Mouse (Mus musculus): ENCODE results near the gene Phf12.

The Phf12 gene

GRCm38 (mm10) chr11:77965101-77966036 is 17.2 kb upstream of the Phf12 start:
- in situ Hi-C loops (cut with MboI; ENCODE audit: low pct_unique_long_range_greater_than_20kb in 1 of 2, low sequenced_read_pairs in 2 of 2, unreplicated experiment in 1 of 2), result no loop called here

GRCm38 (mm10) chr11:77966037-77966391 is 16.5 kb upstream of the Phf12 start:
- in situ Hi-C loops (cut with MboI; ENCODE audit: low pct_unique_long_range_greater_than_20kb in 1 of 2, low sequenced_read_pairs in 2 of 2, unreplicated experiment in 1 of 2), result no loop called here

- in situ Hi-C loops (cut with MboI; ENCODE audit: low pct_unique_long_range_greater_than_20kb in 1 of 2, low sequenced_read_pairs in 2 of 2, unreplicated experiment in 1 of 2), result no loop called here
These were observed 15.4 kb upstream of the Phf12 start for GRCm38 (mm10) chr11:77967114-77967513.

- in situ Hi-C loops (cut with MboI; ENCODE audit: low pct_unique_long_range_greater_than_20kb in 1 of 2, low sequenced_read_pairs in 2 of 2, unreplicated experiment in 1 of 2), result no loop called here
These were observed 13.8 kb upstream of the Phf12 start for GRCm38 (mm10) chr11:77968786-77969185.

- in situ Hi-C loops (cut with MboI; ENCODE audit: low pct_unique_long_range_greater_than_20kb in 1 of 2, low sequenced_read_pairs in 2 of 2, unreplicated experiment in 1 of 2), result no loop called here
These were observed 11.8 kb upstream of the Phf12 start for GRCm38 (mm10) chr11:77970718-77971117.

GRCm38 (mm10) chr11:77973520-77973919 is 9.0 kb upstream of the Phf12 start:
- in situ Hi-C loops (cut with MboI; ENCODE audit: low pct_unique_long_range_greater_than_20kb in 1 of 2, low sequenced_read_pairs in 2 of 2, unreplicated experiment in 1 of 2), result no loop called here

GRCm38 (mm10) chr11:77974325-77974724 is 8.2 kb upstream of the Phf12 start:
- in situ Hi-C loops (cut with MboI; ENCODE audit: low pct_unique_long_range_greater_than_20kb in 1 of 2, low sequenced_read_pairs in 2 of 2, unreplicated experiment in 1 of 2), result no loop called here

- in situ Hi-C loops (cut with MboI; ENCODE audit: low pct_unique_long_range_greater_than_20kb in 1 of 2, low sequenced_read_pairs in 2 of 2, unreplicated experiment in 1 of 2), result no loop called here
These were observed 6.7 kb upstream of the Phf12 start for GRCm38 (mm10) chr11:77975873-77976272.

- in situ Hi-C loops (cut with MboI; ENCODE audit: low pct_unique_long_range_greater_than_20kb in 1 of 2, low sequenced_read_pairs in 2 of 2, unreplicated experiment in 1 of 2), result no loop called here
These were observed 4.4 kb upstream of the Phf12 start for GRCm38 (mm10) chr11:77978161-77978560.

GRCm38 (mm10) chr11:77979221-77979809 is 3.2 kb upstream of the Phf12 start:
- in situ Hi-C loops (cut with MboI; ENCODE audit: low pct_unique_long_range_greater_than_20kb in 1 of 2, low sequenced_read_pairs in 2 of 2, unreplicated experiment in 1 of 2), result no loop called here

- in situ Hi-C loops (cut with MboI; ENCODE audit: low pct_unique_long_range_greater_than_20kb in 1 of 2, low sequenced_read_pairs in 2 of 2, unreplicated experiment in 1 of 2), result no loop called here
These were observed 2.0 kb upstream of the Phf12 start for GRCm38 (mm10) chr11:77980281-77981204.

- in situ Hi-C loops (cut with MboI; ENCODE audit: low pct_unique_long_range_greater_than_20kb in 1 of 2, low sequenced_read_pairs in 2 of 2, unreplicated experiment in 1 of 2), result no loop called here
These were observed 729 bp upstream of the Phf12 start for GRCm38 (mm10) chr11:77981609-77982440.

GRCm38 (mm10) chr11:77983191-77983936 is 810 bp downstream of the Phf12 start:
- in situ Hi-C loops (cut with MboI; ENCODE audit: low pct_unique_long_range_greater_than_20kb in 1 of 2, low sequenced_read_pairs in 2 of 2, unreplicated experiment in 1 of 2), result no loop called here

- in situ Hi-C loops (cut with MboI; ENCODE audit: low pct_unique_long_range_greater_than_20kb in 1 of 2, low sequenced_read_pairs in 2 of 2, unreplicated experiment in 1 of 2), result no loop called here
These were observed 1.6 kb downstream of the Phf12 start for GRCm38 (mm10) chr11:77983937-77984835.

GRCm38 (mm10) chr11:77984836-77985231 is 2.3 kb downstream of the Phf12 start:
- in situ Hi-C loops (cut with MboI; ENCODE audit: low pct_unique_long_range_greater_than_20kb in 1 of 2, low sequenced_read_pairs in 2 of 2, unreplicated experiment in 1 of 2), result no loop called here

- in situ Hi-C loops (cut with MboI; ENCODE audit: low pct_unique_long_range_greater_than_20kb in 1 of 2, low sequenced_read_pairs in 2 of 2, unreplicated experiment in 1 of 2), result no loop called here
These were observed 3.0 kb downstream of the Phf12 start for GRCm38 (mm10) chr11:77985541-77986065.

Data from mouse embryonic stem cell (cell line).